Mouse (Mus musculus) neural tube, embryonic 13.5 days (tissue): Measurements from ENCODE around the gene Relch. TPM values are rescaled to one million over a fixed set of nuclear protein-coding genes. Genes with fewer than 3 reads are reported as not detected.

Experiments used
- polyA plus RNA-seq: library from polyadenylated mRNA; unstranded; fragments of >200 nt; fragmentation: Nextera tagmentation; extraction: Ambion mirVana; gene quantifications from 2 replicates; pipeline ENCODE4 v1.2.1, GENCODE M21; 2015

Gene Relch
- polyA plus RNA-seq, 1 experiment from 2014 or later: 39.9 TPM

Other genes starting within 250 kb of the Relch start
- gene Pign, start 184 bp upstream of the Relch start, polyA plus RNA-seq: 7.0 and 8.7 TPM in 2 replicates
- gene Tnfrsf11a, start 116.9 kb downstream of the Relch start, polyA plus RNA-seq: 0.59 and 1.1 TPM in 2 replicates